Mouse (Mus musculus) midbrain, postnatal 0 days (tissue): ENCODE data around the gene Dppa3. TPM values are rescaled to one million over a fixed set of nuclear protein-coding genes. Genes with fewer than 3 reads are reported as not detected.

Experiments used
- ATAC-seq: fragments of 200-750 bp; cut with Nextera tagmentation; 2 replicates; pipeline ENCODE4 v1.8.0; 2017; ENCODE audit warnings: moderate number of reproducible peaks, mild to moderate bottlenecking, moderate TSS enrichment, moderate library complexity; ENCODE audit not compliant: low FRiP score
- DNase-seq: peaks from one replicate; pipeline ENCODE4 v3.0.0-alpha.2; 2015; ENCODE audit warnings: low spot score
- H3K27ac ChIP-seq: fragments of 300-500 bp; sonication (generic); 2 replicates; pipeline ENCODE4 v1.5.1; 2014; ENCODE audit warnings: low read depth, mild to moderate bottlenecking, low read length, mixed read lengths
- H3K27me3 ChIP-seq: fragments of 300-500 bp; sonication (generic); 2 replicates; pipeline ENCODE4 v1.6.1; 2014; ENCODE audit warnings: low read length, control low read depth, mixed read lengths; ENCODE audit not compliant: insufficient read depth
- H3K36me3 ChIP-seq: fragments of 300-500 bp; sonication (generic); 2 replicates; pipeline ENCODE4 v1.6.1; 2014; ENCODE audit warnings: low read length, control low read depth, mixed read lengths; ENCODE audit not compliant: insufficient read depth
- H3K4me1 ChIP-seq: fragments of 300-500 bp; sonication (generic); 2 replicates; pipeline ENCODE4 v1.6.1; 2014; ENCODE audit warnings: mild to moderate bottlenecking, control low read depth, antibody characterized with exemption, low read length, mixed read lengths; ENCODE audit not compliant: insufficient read depth
- H3K4me2 ChIP-seq: fragments of 300-500 bp; sonication (generic); 2 replicates; pipeline ENCODE4 v1.6.1; 2014; ENCODE audit warnings: low read depth, mild to moderate bottlenecking, low read length, mixed read lengths; ENCODE audit not compliant: poor library complexity, severe bottlenecking
- H3K4me3 ChIP-seq: fragments of 300-500 bp; sonication (generic); 2 replicates; pipeline ENCODE4 v1.5.1; 2014; ENCODE audit warnings: low read depth, mild to moderate bottlenecking, low read length, moderate library complexity
- H3K9ac ChIP-seq: fragments of 300-500 bp; sonication (generic); replicated peaks from 2 replicates; pipeline ENCODE4 v1.6.1; 2014; ENCODE audit warnings: mild to moderate bottlenecking, low read length, moderate library complexity, mixed read lengths; ENCODE audit not compliant: poor library complexity, severe bottlenecking
- H3K9me3 ChIP-seq: fragments of 300-500 bp; sonication (generic); 2 replicates; pipeline ENCODE4 v1.6.1; 2016; ENCODE audit warnings: low read length, control low read depth
- CTCF ChIP-seq: IDR thresholded peaks from 2 replicates; pipeline ENCODE4 v1.5.1; 2016; ENCODE audit warnings: antibody characterized with exemption, mild to moderate bottlenecking
- WGBS: fragments of 180-500 bp; shearing (Covaris S2); extraction: QIAGEN DNeasy Blood & Tissue Kit; methylation state at CpG from one replicate; pipeline ENCODE4 v1.1.7; 2014; 5-methylcytosine and 5-hydroxymethylcytosine counted together
- polyA plus RNA-seq: library from polyadenylated mRNA; unstranded; fragments of >200 nt; fragmentation: Nextera tagmentation; extraction: Ambion mirVana; gene quantifications from 2 replicates; pipeline ENCODE4 v1.2.1, GENCODE M21; 2015
- total RNA-seq: library from RNA; depleted of rRNA; stranded (reverse); fragments of >200 nt; gene quantifications from 2 replicates; pipeline ENCODE4 v1.2.3, GENCODE M21; 2014; rRNA removed

The Dppa3 gene
- total RNA-seq (not detected in 2 replicates), polyA plus RNA-seq (not detected in 2 replicates)

- ATAC-seq (no peak), DNase-seq (no peak)
- no peak for TF ChIP-seq CTCF
- no peaks in the 10 kb centered on the region for H3K9me3 ChIP-seq
- no peaks in the 10 kb centered on the region for H3K36me3 ChIP-seq
- WGBS, result 90% methylated on average over 8 of the region's 8 CpGs
- H3K27me3 ChIP-seq, result no peaks in the 10 kb centered on the region
- no peaks in the 10 kb centered on the region for H3K4me1 ChIP-seq
- H3K9ac ChIP-seq, result no peak within 1 kb of the TSS
- H3K4me2 ChIP-seq, result no peak within 1 kb of the TSS
- H3K4me3 ChIP-seq, result no peak within 1 kb of the TSS
- H3K27ac ChIP-seq, result no peak within 1 kb of the TSS
Measured at GRCm38 (mm10) chr6:122626110-122626509, at the start of gene Dppa3. Gene Dppa3, plus strand, starts transcription at chr6:122626410.

GRCm38 (mm10) chr6:122577030-122577429, 49.2 kb upstream of the Dppa3 start:
- H3K36me3 ChIP-seq, result no peaks in the 10 kb centered on the region
- TF ChIP-seq CTCF, result no peak
- no peaks in the 10 kb centered on the region for H3K9me3 ChIP-seq
- WGBS, result 95% methylated on average over 3 of the region's 3 CpGs
- no peak overlapping the region for H3K9ac ChIP-seq
- no peak overlapping the region for H3K27ac ChIP-seq
- ATAC-seq (no peak), DNase-seq (no peak)
- no peak overlapping the region for H3K4me3 ChIP-seq
- H3K27me3 ChIP-seq, result no peaks in the 10 kb centered on the region
- no peak overlapping the region for H3K4me2 ChIP-seq
- H3K4me1 ChIP-seq, result no peaks in the 10 kb centered on the region

GRCm38 (mm10) chr6:122579086-122579485, 47.1 kb upstream of the Dppa3 start:
- H3K4me1 ChIP-seq, result no peaks in the 10 kb centered on the region
- no peak overlapping the region for H3K4me2 ChIP-seq
- WGBS, result 85% methylated on average over 1 of the region's 1 CpGs
- no peaks in the 10 kb centered on the region for H3K36me3 ChIP-seq
- no peaks in the 10 kb centered on the region for H3K9me3 ChIP-seq
- H3K27me3 ChIP-seq, result no peaks in the 10 kb centered on the region
- DNase-seq, result no peak
- no peak overlapping the region for H3K27ac ChIP-seq
- no peak overlapping the region for H3K4me3 ChIP-seq
- no peak overlapping the region for H3K9ac ChIP-seq
- no peak for TF ChIP-seq CTCF
- no peak for ATAC-seq

GRCm38 (mm10) chr6:122591027-122591758, 35.0 kb upstream of the Dppa3 start:
- Histone ChIP-seq H3K36me3 (no peaks in the 10 kb centered on the region), H3K4me3 (no peak overlapping the region), H3K27ac (no peak overlapping the region), H3K4me2 (no peak overlapping the region), H3K9ac (no peak overlapping the region), H3K9me3 (no peaks in the 10 kb centered on the region), H3K4me1 (no peaks in the 10 kb centered on the region), H3K27me3 (no peaks in the 10 kb centered on the region)
- no peak for DNase-seq
- TF ChIP-seq CTCF, result no peak
- 81% methylated on average over 13 of the region's 13 CpGs for WGBS
- ATAC-seq, result no peak

DNA sequence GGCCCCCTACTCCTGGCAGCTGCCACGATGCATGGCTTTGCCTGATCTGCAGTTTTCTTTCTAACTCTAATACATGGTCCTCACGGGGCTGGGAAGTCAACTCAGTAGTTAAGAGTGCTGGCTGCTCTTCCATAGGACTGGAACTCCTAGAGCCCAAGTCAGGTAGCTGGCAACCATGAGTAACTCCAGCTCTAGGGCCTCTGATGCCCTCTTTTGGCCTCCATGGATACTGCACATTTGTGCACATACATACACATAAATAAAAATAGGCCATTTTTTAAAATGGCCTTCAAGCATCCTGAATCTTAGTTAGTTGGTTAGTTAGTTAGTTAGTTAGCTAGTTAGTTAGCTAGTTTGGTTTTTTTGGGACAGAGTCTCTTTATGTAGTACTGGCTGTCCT, 33.3 kb upstream of the Dppa3 start:
- no peak for ATAC-seq
- Histone ChIP-seq H3K9me3 (no peaks in the 10 kb centered on the region), H3K27me3 (no peaks in the 10 kb centered on the region), H3K4me3 (no peak overlapping the region), H3K9ac (no peak overlapping the region), H3K27ac (no peak overlapping the region), H3K36me3 (no peaks in the 10 kb centered on the region), H3K4me1 (no peaks in the 10 kb centered on the region), H3K4me2 (no peak overlapping the region)
- no peak for DNase-seq
- WGBS, result 84% methylated on average over 2 of the region's 2 CpGs
- TF ChIP-seq CTCF, result no peak

DNA sequence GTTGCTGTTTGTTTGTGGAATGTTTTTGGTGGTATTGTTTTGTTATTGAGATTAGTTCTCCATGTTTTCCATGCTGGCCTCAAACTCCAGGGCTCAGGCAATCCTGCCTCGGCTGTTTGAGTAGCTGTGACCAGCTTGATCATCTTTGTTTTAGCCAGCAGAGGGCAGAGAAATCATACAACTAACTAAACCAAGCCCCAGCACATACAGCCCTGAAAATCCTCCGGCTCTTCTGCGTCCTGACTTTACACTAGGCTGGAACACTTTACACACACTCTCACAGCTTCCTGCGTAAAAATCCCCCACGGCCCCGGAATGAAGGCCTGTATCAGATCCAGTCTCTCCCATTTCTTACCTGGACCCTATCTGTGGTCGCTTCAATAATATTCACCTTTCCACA, 30.6 kb upstream of the Dppa3 start:
- Histone ChIP-seq H3K27me3 (no peaks in the 10 kb centered on the region), H3K9ac (no peak overlapping the region), H3K27ac (no peak overlapping the region), H3K4me3 (no peak overlapping the region), H3K4me1 (no peaks in the 10 kb centered on the region), H3K9me3 (no peaks in the 10 kb centered on the region), H3K4me2 (no peak overlapping the region), H3K36me3 (no peaks in the 10 kb centered on the region)
- peak; percentile 76 for DNase-seq
- ATAC-seq, result peak; percentile 62
- 30% methylated on average over 7 of the region's 7 CpGs for WGBS
- TF ChIP-seq CTCF, result peak; percentile 66
